Mouse (Mus musculus) right cerebral cortex, postnatal 10 days (tissue): ENCODE data around the gene Col9a3.

Experiments
- DNase-seq, 2 experiments: peaks; one replicate each; pipeline ENCODE4 v3.0.0; 2021; ENCODE audit warnings: low spot score in 2 of 2

The Col9a3 gene

DNA sequence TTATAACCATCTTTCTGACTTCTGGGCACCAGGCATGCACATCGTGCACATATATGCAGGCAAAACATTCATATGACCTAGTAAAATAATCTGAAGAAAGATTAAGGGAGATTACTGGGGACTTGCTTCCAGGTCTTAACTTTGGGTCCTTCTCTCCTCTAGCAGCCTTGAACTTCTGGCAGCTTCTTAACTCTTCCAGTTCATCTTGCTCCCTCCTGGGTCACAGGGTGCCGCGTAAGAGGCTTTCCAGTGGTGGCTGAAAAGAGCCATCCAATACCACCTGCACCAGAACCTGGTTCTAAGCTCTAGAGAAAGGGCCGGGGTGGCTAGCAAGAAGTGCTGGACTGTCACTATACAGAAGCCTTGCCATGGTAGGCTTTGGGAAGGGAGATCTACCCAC, at the start of gene Col9a3:
Col9a3 (plus strand) TSS at position 301 of the 400 bp plus-strand sequence.
- DNase-seq = no peak

DNA sequence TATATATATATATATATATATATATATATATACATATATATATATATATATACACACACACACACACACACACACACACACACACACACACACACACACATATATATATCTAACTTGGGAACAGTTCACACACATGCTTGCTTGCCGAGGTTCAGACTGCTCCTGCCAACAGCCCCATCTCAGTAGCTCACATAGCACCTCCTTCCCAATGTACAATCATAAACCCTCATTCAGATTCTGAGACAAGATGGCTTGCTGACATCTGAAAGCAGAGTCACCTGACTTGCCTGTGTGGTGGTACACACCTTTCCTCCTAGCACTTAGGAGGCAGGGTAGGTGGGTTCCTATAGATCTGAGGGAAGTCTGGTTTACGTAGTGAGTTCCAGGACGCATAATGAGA, 45.2 kb upstream of the Col9a3 start:
- peak; percentile 49 to 72 for DNase-seq

DNA sequence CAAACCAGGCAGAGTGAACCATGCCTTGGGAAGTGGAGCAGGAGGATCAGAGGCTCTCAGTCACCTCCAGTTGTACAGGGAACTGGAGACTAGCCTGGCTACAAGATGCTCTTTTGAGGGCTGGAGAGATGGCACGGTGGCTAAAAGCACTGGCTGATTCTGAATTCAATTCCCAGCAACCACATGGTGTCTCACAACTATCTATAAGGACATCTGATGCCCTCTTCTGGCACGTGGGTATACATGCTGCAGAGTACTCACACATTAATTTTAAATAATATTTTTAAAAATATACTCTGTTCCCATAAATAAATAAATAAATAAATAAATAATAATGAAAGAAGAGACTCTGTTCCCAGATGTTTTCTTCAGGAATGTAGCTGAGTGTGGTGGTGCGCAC, 42.4 kb upstream of the Col9a3 start:
- no peak for DNase-seq

DNA sequence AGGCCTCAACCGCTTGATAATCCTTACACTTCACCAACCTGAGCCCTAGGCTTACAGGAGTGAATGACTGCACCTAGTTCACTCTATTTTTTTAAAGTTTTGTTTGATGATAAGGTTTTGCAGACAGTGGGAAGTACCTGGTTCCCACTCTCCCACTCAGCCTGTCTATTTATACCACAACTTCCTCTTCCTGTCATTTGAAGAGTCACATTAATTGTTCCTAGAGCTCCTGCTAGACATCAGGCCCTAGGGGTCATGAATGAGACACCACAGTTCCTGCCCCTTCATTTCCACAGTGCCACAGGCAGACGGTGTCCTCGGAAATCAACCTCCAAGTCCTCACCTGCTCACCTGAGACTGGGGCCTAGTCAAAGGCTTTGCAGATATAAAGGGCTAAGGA, 41.1 kb upstream of the Col9a3 start:
- DNase-seq = no peak

DNA sequence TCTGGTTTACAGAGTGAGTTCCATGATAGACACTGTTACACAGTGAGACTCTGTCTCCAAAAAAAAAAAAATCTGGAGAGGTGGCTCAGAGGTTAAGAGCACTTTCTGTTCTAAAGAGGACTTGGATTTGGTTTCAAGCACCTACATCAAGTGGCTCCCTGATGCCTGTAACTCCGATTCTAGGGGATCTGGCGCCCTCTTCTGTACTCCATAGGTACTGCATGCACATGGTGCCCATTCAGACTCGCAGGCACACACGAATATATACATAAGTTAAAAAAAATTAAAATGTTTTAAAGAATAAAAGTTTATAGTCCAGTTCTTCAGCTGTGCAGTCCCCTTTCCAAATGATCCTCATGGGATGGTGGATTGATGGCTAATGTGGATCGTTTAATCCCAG, 37.3 kb upstream of the Col9a3 start:
- DNase-seq = no peak

DNA sequence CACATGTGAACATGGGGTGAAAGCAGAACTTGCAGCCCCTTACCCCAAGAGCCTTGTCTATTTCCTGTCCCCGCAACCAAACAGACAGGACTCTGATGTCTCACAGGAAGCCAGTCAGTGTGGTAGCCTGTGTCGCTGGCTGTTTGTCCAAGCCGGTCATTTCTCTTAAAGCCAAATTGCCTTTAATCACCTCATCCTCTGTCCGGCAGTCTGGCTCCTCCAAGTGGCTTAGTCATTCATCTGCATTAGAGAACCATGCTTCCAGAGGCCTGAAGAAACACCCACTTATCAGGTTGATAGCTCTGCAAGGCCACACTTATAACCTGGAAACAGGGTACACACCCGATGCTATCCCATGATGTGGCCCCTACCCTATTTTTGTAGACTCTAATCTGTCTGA, 35.4 kb upstream of the Col9a3 start:
- no peak for DNase-seq

DNA sequence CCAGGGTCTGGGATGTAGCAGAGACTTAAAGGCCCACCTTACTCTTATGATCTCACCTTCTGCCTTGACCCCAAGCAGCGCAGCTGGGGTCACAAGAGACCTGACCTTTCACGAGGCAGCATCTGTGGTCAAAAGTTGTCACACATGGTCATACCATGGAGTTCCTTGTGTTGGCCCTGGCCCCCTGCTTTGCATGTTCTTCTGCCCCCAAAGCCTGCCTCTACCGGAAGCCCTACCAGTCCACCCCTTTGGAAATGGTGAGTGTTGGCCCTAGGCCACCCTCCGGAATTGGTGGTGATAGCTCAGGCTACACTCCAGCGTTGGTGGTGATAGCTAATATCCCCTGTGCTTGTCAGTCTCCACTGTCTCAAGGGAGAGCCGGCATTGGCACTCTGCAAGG, 34.3 kb upstream of the Col9a3 start:
- DNase-seq = no peak

DNA sequence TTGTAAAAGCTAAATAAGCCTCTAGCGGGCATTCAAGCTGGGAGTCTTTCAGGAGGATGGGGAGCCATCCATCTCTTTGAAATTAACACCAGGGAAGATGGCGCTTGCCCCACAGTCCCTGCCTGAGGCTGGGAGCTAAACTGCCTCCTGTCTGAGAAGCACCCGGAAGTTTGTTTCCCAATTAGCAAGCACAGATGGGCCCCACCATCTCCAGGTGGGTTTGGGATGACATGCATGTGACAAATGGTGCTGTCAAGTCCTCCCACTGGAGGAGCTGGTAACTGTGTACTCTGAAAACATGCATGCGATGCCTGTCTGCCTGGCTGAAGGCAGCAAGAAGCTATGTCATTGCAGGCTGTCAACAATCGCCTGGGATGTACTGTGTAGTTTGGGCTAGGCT, 33.7 kb upstream of the Col9a3 start:
- DNase-seq = no peak

DNA sequence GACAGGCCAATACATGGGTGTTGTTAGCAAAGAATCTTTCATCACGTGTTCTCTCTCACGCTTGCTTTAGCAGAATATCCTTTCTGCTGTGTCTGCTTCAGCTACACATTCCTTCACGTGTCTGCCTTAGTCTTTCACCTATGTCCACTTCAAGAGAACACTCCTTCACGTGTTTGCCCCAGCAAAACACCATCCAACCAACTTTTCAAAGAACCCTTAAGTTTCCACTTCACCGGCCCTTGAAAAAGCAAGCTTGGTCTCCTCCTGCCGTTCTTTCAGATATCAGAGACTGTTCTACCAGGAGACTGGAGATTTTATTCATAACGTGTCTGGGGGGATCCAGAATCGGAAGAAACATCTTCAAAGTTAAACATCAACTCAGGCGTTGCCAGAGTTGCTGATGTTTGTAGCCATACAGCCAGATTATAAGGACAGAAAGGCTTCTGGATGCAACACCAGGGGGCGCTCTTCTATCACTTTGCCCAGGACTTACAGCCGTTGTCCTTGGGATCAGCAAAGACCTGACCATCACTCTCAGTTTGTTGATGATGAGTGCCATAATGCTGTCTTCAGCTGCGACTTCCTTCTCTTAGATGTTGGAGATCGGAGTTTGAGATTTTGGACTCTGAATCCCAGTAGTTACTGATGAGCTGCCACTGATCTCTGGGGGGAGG, 31.2 kb upstream of the Col9a3 start:
- DNase-seq = no peak

DNA sequence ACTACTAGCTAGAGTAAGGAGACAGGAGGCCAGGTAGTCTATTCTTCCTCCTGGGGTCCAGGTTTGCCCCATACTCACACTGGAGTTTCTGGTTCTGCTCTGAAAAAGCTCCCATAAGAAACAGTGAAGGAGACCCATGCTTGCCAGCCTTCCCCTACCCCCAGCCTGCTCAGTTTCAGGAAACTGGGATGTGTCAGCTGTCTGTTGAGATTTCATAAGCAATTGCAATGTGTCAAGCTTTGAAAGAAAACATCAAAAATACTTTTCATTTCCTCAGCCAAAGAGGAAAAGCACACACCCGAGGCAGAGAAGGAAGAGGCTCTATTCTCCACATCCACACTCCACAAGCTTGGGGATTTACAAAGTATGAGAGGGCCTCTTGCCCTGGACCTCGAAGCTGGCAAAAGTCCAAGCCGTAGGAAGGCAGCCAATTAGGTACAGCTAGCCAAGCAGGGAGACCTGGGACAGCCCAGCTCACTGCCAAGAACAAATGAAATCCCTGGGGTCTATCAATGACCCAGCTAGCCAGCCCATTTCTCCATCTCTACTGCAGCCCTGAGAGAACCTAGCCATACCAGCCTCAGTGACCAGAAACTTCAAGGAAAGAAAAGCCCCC, 28.5 kb upstream of the Col9a3 start:
- DNase-seq = peak in 1 of 2 experiments; percentile 63

DNA sequence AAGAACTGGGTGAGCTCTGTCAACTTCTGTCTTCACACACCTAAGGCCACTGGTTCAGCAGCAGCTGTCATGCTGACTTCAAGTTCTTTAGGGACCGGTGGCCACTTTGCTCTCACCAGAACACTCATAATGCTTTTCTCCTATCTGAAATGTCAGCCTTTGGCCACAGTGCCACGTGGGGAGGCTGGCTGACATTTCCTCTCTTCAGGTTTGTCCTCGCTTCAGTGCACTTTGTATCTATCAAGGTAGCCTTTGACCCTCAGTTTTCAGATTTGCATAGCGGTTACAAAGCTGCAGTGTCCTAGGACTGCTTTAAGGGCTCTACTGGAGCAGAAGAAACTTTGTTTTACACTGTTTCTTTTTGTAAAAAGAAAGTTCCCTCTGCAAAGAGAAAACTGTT, 21.1 kb upstream of the Col9a3 start:
- no peak for DNase-seq

DNA sequence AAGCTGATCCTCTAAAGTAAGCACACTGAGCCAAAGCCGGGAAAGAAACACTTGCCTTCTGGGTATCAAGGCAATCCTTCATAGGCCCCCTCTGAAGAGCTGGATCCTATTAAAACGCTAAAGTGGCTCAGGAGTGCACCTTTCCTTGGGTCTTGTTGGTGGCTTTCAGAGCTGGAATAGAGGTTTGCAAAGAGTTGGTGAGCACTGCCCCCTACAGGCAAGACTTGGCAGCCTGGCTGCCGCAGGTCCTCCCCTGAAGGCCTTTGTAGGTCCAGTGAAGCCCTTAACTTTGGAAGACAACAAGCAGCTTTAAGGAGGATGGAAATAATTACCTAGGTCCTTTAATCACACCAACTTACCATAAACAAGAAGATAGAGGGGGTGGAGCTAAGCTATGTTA, 18.9 kb upstream of the Col9a3 start:
- DNase-seq = peak in 1 of 2 experiments; percentile 83

DNA sequence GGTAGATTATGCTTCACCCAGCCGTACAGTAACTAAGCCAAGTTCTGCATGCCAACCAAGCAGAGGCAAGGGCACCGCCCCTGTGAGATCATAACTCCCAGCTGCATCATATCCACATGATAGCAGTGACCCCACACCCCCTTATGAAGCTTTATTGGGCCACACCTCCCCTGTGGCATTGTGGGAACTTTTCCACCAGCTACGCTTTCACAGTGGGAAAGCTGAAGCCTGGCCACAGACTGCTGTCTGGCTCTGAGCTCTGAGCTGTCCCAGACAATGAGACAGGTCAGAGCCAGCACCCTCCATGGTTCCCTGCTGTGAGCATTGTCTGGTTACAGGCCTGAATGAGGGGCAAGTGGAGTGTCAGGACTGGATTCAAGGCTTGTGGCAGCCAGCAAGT, 16.6 kb upstream of the Col9a3 start, which contains the start of gene Mrgbp:
Mrgbp (plus strand) TSS at position 303 of the 400 bp plus-strand sequence.
- no peak for DNase-seq

DNA sequence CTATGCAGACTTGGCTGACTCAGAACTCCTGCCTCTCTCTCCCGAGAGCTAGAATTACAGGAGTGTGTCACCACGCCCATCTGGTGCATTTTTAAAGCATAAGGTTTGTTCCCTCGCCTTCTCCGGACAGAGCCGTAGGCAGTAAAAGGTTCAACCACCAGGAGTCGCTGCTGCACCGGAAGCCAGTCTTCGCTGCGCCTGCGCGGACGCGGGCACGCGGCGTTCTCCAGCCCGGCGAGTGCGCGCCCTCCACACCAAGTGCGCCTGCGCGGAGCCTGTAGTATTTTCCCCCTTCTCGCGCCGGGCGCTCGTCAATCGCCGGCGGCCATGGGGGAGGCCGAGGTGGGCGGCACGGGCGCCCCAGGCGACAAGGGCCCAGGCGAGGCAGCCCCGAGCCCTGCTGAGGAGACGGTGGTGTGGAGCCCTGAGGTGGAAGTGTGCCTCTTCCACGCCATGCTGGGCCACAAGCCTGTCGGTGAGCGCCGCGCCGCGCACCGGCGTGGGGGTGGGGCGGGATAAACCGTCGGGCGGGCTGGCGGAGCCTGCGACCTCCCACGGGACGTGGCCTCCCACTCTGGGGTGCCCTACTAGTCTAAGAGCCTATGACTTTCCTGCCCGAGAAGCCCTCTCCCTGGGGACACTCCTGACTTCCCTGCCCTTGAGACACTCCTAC, 15.0 kb upstream of the Col9a3 start:
- DNase-seq = peak; percentile 95 to 97

DNA sequence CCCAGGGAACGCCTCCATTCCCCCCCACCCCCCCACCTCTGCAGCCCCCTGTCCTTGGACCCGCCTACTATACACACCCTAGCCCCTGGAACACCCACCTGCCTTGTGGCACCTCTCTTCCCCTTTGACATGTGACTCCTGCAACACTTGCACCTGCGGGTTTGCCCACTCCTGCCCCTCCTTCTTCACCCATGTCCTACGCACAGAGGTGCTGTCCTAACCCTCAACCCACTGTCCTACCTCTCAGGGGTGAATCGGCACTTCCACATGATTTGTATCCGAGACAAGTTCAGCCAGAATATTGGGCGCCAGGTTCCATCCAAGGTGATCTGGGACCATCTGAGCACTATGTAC, 14.5 kb upstream of the Col9a3 start:
- no peak for DNase-seq

DNA sequence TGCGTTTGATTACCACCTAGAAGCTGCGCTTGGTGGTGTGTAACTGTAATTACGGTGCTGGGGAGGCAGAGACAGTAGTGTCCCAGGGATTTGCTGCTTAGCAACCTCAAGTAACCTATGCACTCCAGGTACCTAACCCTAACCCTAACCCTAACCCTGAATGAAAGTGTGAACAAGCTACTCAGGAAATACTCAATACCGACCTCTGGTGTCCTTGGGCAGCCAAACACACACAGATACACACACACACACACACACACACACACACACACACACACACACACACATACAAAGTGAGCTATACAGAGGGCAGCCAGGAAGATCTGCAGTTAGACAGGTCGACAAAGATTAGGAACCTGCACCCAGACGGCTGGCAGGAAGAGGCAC, 8.9 kb upstream of the Col9a3 start:
- no peak for DNase-seq

DNA sequence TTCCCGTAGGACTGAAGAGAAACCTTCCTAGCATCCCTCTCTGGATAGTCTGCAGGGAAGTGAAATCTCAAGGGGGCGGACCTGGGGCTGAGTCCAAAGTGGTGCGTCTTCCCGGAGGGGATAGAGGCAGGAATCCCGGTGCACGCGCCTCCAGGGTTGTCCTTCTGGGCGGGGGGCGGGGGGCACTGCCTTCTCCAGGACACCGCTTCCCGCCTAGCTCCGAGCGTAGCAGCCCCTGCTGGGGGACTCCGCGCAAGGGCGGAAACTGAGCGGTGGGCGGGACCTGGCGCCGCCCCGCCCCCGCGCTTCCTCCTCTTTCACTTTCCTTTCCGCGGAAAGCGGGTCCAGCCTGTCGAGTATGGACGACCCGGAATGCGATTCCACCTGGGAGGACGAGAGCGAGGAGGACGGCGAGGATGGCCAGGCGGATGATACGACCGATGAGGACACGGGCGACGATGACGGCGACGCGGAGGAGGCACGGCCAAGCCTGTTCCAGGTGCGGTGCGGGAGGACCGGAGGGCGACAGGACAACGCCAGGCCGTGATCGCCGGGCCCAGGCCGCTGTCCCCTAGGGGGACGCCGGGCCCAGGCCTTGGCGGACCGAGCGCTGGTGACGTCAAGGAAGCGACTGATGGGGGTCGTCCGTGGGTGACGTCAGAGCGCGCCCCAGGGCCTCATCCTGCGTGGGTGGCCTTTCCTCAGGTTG, 8.3 kb upstream of the Col9a3 start, which contains the start of gene Ogfr:
Ogfr (plus strand) TSS at position 123 of the 709 bp plus-strand sequence.
- peak; percentile 91 for DNase-seq

DNA sequence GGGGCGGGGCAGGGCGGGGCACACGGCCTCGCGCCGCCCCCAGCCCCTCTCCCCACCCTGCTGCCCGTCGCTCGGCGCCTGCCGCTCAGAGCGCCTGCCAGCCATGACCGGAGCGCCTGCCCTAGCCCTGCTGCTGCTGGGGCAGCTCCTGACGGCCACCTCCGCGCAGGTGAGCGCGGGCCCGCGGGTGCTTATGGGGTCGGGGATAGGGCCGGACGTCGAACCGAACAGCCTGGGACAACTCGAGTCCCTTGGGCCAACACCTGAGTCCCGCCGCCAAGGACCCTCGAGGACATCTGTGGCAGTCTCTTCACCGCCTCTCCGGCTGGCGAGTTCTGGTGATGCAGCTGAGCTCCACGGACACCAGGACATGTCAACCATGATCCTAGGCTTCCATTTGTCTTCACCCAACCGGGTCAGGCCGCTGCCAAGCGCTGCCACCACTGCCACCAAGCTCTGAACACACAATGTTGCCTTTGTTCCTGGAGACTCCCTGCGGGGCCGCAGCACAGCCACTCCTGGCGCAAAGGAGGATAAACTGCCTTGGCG, 641 bp downstream of the Col9a3 start:
- DNase-seq = peak; percentile 53 to 62

DNA sequence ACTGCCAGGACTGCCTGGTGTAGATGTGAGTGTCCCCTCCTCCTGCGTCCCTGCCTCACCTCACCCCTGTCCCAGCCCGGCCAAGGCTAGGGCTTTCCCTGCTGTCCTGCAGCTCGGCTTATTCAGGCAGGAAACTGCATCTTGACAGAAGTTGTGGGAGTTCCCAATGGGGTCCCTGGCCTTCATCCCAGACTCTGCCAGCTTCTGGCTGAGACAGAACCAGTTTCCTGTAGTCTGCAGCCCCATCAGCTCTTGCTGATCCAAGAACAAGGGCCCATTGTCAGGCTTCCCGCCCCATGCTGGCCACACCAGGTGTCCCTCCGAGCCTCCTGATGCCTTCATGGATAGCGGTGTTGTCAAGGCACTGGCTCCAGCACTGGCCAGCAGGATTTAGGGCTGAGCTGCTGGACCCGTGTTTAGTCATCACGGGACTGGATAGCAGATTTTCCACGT, 3.0 kb downstream of the Col9a3 start:
- peak; percentile 74 to 82 for DNase-seq

DNA sequence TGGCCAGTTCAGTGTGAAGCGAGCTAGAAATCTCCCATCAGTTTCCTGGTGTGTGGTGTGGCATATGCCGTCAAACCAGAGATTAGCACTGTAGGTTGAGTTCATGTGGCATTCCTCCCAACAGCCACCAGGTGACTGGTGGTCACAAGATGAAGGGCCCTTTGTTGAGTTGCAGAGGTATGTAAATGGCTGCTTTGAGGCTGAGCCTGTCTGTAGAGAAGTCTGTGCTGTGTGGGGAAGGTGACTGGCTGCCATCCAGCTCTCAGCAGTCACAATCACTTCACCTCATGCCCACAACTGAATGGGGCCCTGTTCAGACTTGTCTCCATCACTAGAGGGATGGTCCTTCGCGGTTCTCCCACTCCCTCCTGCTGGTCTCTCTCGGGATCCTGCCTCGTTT, 7.2 kb downstream of the Col9a3 start:
- no peak for DNase-seq

DNA sequence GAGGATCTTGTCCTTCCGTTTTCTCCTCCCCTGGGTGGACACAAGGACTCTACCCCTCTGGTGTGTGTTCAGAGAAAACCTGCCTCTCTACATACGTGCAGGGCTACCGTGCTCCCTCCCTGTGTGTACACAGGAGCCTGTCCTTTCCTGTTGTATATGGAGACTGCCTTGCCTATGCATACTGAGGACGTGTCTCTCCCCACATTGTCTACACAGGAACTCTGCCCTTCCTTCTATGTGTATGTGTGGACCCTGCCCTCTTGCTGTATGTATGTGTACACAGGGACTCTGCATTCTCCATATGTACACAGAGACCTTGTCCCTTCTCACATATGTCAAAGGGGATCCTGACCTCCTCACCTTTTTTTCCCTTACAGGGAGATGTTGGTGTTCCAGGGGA, 12.7 kb downstream of the Col9a3 start:
- DNase-seq = no peak

DNA sequence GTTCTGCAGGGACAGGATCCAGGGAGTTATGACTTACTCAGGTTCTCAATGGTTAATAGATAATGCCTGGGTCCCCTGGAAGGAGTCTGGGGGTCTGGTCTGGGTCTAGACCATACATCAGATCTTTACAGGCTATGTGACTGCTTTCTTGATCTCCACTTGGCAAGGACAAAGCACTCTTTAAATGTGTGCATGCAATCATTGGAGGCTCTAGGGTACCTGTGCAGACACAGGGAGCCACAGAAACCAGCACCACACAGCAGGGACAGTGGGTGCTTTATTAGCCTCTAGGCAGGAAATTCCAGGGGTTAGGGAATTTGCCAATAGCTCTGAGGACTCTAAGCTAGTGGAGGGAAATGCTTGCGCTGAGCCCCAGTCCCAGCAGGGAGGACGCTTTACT, 14.3 kb downstream of the Col9a3 start:
- no peak for DNase-seq
